Mouse (Mus musculus) liver, postnatal 0 days (tissue): ENCODE data around the gene Rab3gap1. TPM values are rescaled to one million over a fixed set of nuclear protein-coding genes. Genes with fewer than 3 reads are reported as not detected.

Experiments
- ATAC-seq: fragments of 200-750 bp; cut with Nextera tagmentation; 2 replicates; pipeline ENCODE4 v1.8.0; 2017; ENCODE audit warnings: mild to moderate bottlenecking, moderate library complexity
- DNase-seq: peaks from one replicate; pipeline ENCODE4 v3.0.0-alpha.2; 2016
- H3K27ac ChIP-seq: fragments of 300-500 bp; sonication (generic); 2 replicates; pipeline ENCODE4 v1.5.1; 2014; ENCODE audit warnings: antibody characterized with exemption, moderate library complexity, mild to moderate bottlenecking, low read depth
- H3K27me3 ChIP-seq: fragments of 300-500 bp; sonication (generic); 2 replicates; pipeline ENCODE4 v1.6.1; 2014; ENCODE audit warnings: low read length, control low read depth, mixed read lengths; ENCODE audit not compliant: insufficient read depth
- H3K36me3 ChIP-seq: fragments of 300-500 bp; sonication (generic); replicated peaks from 2 replicates; pipeline ENCODE4 v1.6.1; 2014; ENCODE audit warnings: mild to moderate bottlenecking, control low read depth, low read length, moderate library complexity, mixed read lengths; ENCODE audit not compliant: insufficient read depth
- H3K4me1 ChIP-seq: fragments of 300-500 bp; sonication (generic); 2 replicates; pipeline ENCODE4 v1.6.1; 2014; ENCODE audit warnings: antibody characterized with exemption, mild to moderate bottlenecking, control low read depth; ENCODE audit not compliant: insufficient read depth
- H3K4me2 ChIP-seq: fragments of 300-500 bp; sonication (generic); 2 replicates; pipeline ENCODE4 v1.6.1; 2014; ENCODE audit warnings: low read depth, mild to moderate bottlenecking, low read length, moderate library complexity, mixed read lengths
- H3K4me3 ChIP-seq: fragments of 300-500 bp; sonication (generic); 2 replicates; pipeline ENCODE4 v1.5.1; 2014; ENCODE audit warnings: low read depth, low read length
- H3K9ac ChIP-seq: fragments of 300-500 bp; sonication (generic); replicated peaks from 2 replicates; pipeline ENCODE4 v1.6.1; 2014; ENCODE audit warnings: mild to moderate bottlenecking, moderate library complexity
- H3K9me3 ChIP-seq: fragments of 300-500 bp; sonication (generic); 2 replicates; pipeline ENCODE4 v1.6.1; 2016; ENCODE audit warnings: mild to moderate bottlenecking, control low read depth, low read length, mixed read lengths
- CTCF ChIP-seq: sonication (generic); IDR thresholded peaks from 2 replicates; pipeline ENCODE4 v1.5.1; 2016; ENCODE audit warnings: antibody characterized with exemption, low read depth
- EP300 ChIP-seq: IDR thresholded peaks from 2 replicates; pipeline ENCODE4 v1.6.1; 2016; ENCODE audit warnings: antibody characterized with exemption, low read depth, mild to moderate bottlenecking
- WGBS: fragments of 180-500 bp; shearing (Covaris S2); extraction: QIAGEN DNeasy Blood & Tissue Kit; methylation state at CpG from one replicate; pipeline ENCODE4 v1.1.7; 2014; ENCODE audit not compliant: insufficient replicate concordance; 5-methylcytosine and 5-hydroxymethylcytosine counted together
- polyA plus RNA-seq: library from polyadenylated mRNA; unstranded; fragments of >200 nt; fragmentation: Nextera tagmentation; extraction: Ambion mirVana; gene quantifications from 2 replicates; pipeline ENCODE4 v1.2.1, GENCODE M21; 2015

Rab3gap1 gene
- polyA plus RNA-seq, 1 experiment from 2014 or later: 8.9 TPM

DNA sequence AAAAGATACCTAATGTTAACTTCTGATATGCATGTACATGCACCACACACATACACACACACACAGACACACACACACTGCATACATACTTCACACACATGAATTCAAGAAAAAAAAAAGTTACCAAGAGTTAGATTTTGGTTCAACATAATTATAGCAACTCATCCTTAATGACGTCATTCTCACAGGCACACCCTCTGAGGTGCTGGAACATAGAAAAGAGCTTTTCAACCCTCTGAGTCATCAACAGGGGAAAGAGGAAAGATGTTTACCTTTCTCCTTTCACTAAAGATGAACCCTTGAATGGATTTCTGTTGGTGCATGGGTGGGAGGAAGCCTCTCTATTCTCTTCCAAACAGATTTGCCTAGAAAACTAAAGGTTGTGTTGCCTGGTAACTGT lies 30.0 kb upstream of the Rab3gap1 start:
- ATAC-seq (no peak), DNase-seq (no peak)
- no peak for TF ChIP-seq CTCF
- TF ChIP-seq EP300: no peak

DNA sequence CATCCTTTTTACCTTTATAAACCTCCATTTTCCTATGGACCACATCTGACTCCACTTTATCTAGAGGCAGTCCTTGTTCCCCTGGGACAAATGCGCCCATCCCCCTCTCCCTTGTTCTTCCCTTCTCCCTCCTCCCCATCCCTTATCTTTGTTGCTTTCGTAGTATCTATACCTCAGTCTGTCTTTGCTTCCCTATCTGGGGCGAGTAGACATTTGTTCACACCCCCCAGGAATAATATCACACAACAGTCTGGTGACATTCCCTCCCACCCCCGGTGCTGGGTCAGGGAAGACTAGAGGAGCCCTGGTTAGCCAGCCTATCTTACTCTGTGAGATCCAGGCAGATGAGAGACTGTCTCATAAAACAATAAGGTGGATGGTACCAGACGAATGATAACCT lies 23.1 kb upstream of the Rab3gap1 start:
- no peak overlapping the region for H3K9ac ChIP-seq
- no peaks in the 10 kb centered on the region for H3K27me3 ChIP-seq
- 57% methylated on average over 5 of the region's 5 CpGs for WGBS
- DNase-seq (no peak), ATAC-seq (no peak)
- H3K4me2 ChIP-seq: no peak overlapping the region
- no peak for TF ChIP-seq EP300
- no peak for TF ChIP-seq CTCF
- no peaks in the 10 kb centered on the region for H3K4me1 ChIP-seq
- H3K4me3 ChIP-seq: no peak overlapping the region
- H3K9me3 ChIP-seq: no peaks in the 10 kb centered on the region
- no peak overlapping the region for H3K27ac ChIP-seq
- no peaks in the 10 kb centered on the region for H3K36me3 ChIP-seq

More for the DNA sequence above, 30.0 kb upstream of the Rab3gap1 start:
- no peaks in the 10 kb centered on the region for H3K36me3 ChIP-seq
- no peak overlapping the region for H3K27ac ChIP-seq
- no peak overlapping the region for H3K9ac ChIP-seq
- no peaks in the 10 kb centered on the region for H3K27me3 ChIP-seq
- H3K4me1 ChIP-seq: no peaks in the 10 kb centered on the region
- H3K4me3 ChIP-seq: no peak overlapping the region
- WGBS: 61% methylated on average over 1 of the region's 1 CpGs
- no peaks in the 10 kb centered on the region for H3K9me3 ChIP-seq
- H3K4me2 ChIP-seq: no peak overlapping the region

DNA sequence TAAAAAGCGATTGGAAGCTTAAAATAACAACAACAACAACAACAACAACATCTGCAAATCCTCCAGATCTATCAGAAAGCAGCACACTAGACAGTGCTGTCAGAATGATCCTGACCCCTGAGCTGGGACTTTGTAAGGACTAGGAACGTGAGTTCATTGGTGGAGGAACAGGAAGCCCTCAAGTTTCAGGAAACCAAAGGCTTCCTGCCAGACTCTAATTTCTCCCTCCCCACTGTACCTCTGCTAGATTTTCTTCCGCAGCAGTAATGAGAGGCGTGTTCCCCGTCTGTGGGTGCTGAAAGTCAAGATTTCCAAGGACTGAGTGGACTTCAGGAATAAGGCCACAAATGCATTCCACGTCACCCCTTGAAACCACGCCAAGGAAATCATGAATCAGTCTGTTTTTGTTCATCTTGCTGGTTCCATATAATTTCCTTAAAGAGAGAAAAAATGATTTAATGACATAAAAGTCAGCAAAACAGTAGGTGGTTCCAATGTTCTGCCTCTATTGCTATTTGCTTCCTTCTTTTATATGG lies 18.4 kb upstream of the Rab3gap1 start:
- no peaks in the 10 kb centered on the region for H3K27me3 ChIP-seq
- DNase-seq (no peak), ATAC-seq (no peak)
- peaks cover 2% of the 10 kb centered on the region; the same call in 1 of the 2 replicates for H3K9me3 ChIP-seq
- H3K36me3 ChIP-seq: no peaks in the 10 kb centered on the region
- no peak overlapping the region for H3K9ac ChIP-seq
- no peaks in the 10 kb centered on the region for H3K4me1 ChIP-seq
- TF ChIP-seq CTCF: no peak
- no peak for TF ChIP-seq EP300
- no peak overlapping the region for H3K27ac ChIP-seq
- H3K4me2 ChIP-seq: no peak overlapping the region
- WGBS: 35% methylated on average over 7 of the region's 7 CpGs
- H3K4me3 ChIP-seq: no peak overlapping the region

DNA sequence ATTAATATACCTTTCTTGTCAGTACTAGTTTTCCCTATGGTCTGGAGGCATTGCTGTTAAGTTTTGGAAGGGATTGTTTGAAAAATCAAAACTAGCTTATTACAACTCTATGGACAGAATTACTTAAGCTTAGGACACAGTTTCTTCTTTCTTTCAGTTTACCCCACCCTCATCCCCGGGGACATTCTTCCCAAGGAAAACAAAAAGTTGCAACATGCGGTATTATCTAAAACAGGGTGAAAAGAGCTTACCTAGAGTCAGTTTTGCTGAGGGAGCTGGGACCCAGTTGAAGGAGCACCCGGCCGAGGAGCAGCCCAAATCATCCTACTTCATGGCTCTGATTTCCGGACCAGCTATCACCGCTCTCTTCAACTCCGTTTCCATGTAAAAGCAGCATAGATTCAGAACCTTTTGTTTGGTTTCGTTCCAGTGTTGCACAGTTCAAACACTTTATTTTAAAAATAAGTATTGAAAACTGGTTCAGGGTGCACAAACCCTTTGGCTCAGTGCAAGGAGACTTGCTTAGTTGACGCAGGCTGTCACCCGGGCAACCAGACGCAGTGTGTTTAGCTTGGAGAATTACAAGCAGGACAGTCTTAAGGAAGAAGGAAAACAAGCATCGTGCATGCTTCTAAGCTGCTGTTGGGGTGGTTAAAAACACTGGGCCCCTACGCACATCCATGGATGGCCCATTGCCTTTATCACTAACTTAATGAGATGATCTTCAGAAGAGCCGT lies 13.9 kb upstream of the Rab3gap1 start, which contains the start of gene Map3k19:
Gene Map3k19, minus strand, starts transcription at position 546 of the 737 bp plus-strand sequence.
- ATAC-seq (no peak), DNase-seq (no peak)
- no peaks in the 10 kb centered on the region for H3K27me3 ChIP-seq
- peaks cover 2% of the 10 kb centered on the region; the same call in 1 of the 2 replicates for H3K9me3 ChIP-seq
- H3K9ac ChIP-seq: no peak within 1 kb of the TSS
- no peak within 1 kb of the TSS for H3K4me2 ChIP-seq
- no peaks in the 10 kb centered on the region for H3K4me1 ChIP-seq
- WGBS: 81% methylated on average over 14 of the region's 14 CpGs
- no peak within 1 kb of the TSS for H3K4me3 ChIP-seq
- no peak within 1 kb of the TSS for H3K27ac ChIP-seq
- no peak for TF ChIP-seq CTCF
- no peak for TF ChIP-seq EP300
- no peaks in the 10 kb centered on the region for H3K36me3 ChIP-seq

DNA sequence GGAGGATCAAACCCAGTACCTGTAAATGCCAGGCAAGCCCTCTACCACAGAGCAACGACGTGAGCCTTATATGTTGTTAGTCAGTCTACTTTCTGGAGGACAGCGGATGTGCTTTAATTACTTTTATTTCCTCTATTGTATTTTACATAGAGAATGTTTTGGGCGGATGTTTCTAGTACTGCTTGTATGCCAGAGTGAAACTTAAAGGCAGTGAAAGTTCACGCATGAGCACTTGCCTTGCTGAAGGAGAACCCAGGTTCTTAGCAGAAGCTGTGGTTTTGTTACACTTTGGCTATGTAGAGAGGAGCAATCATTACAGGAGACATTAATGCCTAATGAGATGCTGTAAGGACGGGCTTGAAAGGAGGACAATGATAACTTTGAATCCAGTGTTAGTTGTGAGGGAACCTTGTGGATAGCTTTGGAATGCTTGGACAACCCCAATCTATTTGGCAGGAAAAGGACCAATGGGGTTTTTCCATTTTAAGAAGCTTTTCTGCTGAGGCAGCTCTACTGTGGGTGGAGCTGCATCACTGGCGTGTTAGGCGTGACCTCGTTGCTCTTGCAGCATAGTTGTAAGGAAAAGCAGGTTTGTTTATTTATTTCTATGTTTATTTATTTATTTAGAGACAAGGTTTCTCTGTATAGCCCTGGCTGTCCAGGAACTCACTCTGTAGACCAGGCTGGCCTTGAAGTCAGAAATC lies 9.5 kb upstream of the Rab3gap1 start:
- no peak for TF ChIP-seq EP300
- no peak for TF ChIP-seq CTCF
- Histone ChIP-seq H3K27me3 (no peaks in the 10 kb centered on the region), H3K9ac (no peak overlapping the region), H3K27ac (no peak overlapping the region), H3K36me3 (no peaks in the 10 kb centered on the region), H3K4me3 (no peak overlapping the region), H3K4me2 (no peak overlapping the region), H3K9me3 (no peaks in the 10 kb centered on the region), H3K4me1 (no peaks in the 10 kb centered on the region)
- 67% methylated on average over 9 of the region's 9 CpGs for WGBS
- ATAC-seq (no peak), DNase-seq (no peak)

DNA sequence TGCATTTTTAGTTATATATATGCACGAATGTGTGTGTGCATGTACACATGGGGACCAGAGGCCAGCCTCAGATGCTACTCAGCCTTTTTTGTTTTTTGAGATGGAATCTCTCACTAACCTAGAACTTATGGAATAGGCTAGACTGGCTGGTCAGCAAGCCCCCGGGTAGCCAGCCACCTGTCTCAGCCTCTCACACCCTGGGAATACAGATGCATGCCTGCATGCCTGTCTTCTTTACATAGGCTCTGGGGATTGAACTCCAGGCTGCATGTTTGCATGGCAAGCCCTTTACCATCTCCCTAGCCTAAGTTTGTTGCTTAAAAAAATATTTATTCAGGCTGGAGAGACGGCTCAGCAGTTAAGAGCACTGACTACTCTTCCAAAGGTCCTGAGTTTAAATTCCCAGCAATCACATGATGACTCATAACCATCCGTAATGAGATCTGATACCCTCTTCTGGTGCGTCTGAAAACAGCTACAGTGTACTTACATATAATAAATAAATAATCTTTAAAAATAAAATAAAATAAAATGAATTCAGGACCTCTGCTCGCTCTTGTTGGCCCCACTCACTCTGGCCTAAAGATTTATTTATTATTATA lies 8.7 kb upstream of the Rab3gap1 start:
- Histone ChIP-seq H3K9me3 (no peaks in the 10 kb centered on the region), H3K4me2 (no peak overlapping the region), H3K4me3 (no peak overlapping the region), H3K27ac (no peak overlapping the region), H3K4me1 (no peaks in the 10 kb centered on the region), H3K36me3 (no peaks in the 10 kb centered on the region), H3K9ac (no peak overlapping the region), H3K27me3 (no peaks in the 10 kb centered on the region)
- ATAC-seq (no peak), DNase-seq (no peak)
- TF ChIP-seq EP300: no peak
- TF ChIP-seq CTCF: no peak
- 70% methylated on average over 6 of the region's 6 CpGs for WGBS
